Mouse (Mus musculus): Measurements from ENCODE around the gene Nsmf. TPM values are rescaled to one million over a fixed set of nuclear protein-coding genes. Genes with fewer than 3 reads are reported as not detected.

Nsmf gene
- 9.5 and 10.8 TPM in 2 replicates for polyA plus RNA-seq (2015; fragmentation: Nextera tagmentation; extraction: Ambion mirVana)

- Histone ChIP-seq H3K27me3 (ENCODE audit: control insufficient read depth, insufficient read depth, low read depth, low read length) (no peaks in the 10 kb centered on the region), H3K27ac (ENCODE audit: low read length) (no peak within 1 kb of the TSS), H3K36me3 (ENCODE audit: control insufficient read depth, insufficient read depth) (peaks cover 3% of the 10 kb centered on the region; the same call in 1 of the 2 replicates), H3K4me1 (ENCODE audit: control insufficient read depth, low read depth, low read length) (peaks cover 12% of the 10 kb centered on the region), H3K9ac (ENCODE audit: low read depth, low read length) (peak within 1 kb of the TSS; percentile 74), H3K4me3 (ENCODE audit: low read depth, low read length) (peak within 1 kb of the TSS; percentile 73), H3K9me3 (replicated peaks; ENCODE audit: control insufficient read depth, low read length) (no peaks in the 10 kb centered on the region), H3K4me2 (ENCODE audit: low read depth, low read length) (peak within 1 kb of the TSS; percentile 91)
- 6% methylated on average over 43 of the region's 47 CpGs for WGBS (ENCODE audit: insufficient replicate concordance)
- peak; percentile 92 for ATAC-seq (ENCODE audit: low read depth)
Measured at GRCm38 (mm10) chr2:25054221-25055067, at the start of gene Nsmf. TSS of gene Nsmf (plus strand) at chr2:25054355.

- WGBS (ENCODE audit: insufficient replicate concordance) = 88% methylated on average over 1 of the region's 1 CpGs
- no peak overlapping the region for H3K27ac ChIP-seq (ENCODE audit: low read length)
- no peak for ATAC-seq (ENCODE audit: low read depth)
- no peaks in the 10 kb centered on the region for H3K27me3 ChIP-seq (ENCODE audit: control insufficient read depth, insufficient read depth, low read depth, low read length)
- peaks cover 12% of the 10 kb centered on the region for H3K36me3 ChIP-seq (ENCODE audit: control insufficient read depth, insufficient read depth)
- H3K4me3 ChIP-seq (ENCODE audit: low read depth, low read length) = no peak overlapping the region
- no peak overlapping the region for H3K4me2 ChIP-seq (ENCODE audit: low read depth, low read length)
- H3K4me1 ChIP-seq (ENCODE audit: control insufficient read depth, low read depth, low read length) = no peaks in the 10 kb centered on the region
- no peaks in the 10 kb centered on the region for H3K9me3 ChIP-seq (replicated peaks; ENCODE audit: control insufficient read depth, low read length)
- no peak overlapping the region for H3K9ac ChIP-seq (ENCODE audit: low read depth, low read length)
Measured at GRCm38 (mm10) chr2:25006767-25007166, 47.4 kb upstream of the Nsmf start.

- Histone ChIP-seq H3K36me3 (ENCODE audit: control insufficient read depth, insufficient read depth) (peaks cover 4% of the 10 kb centered on the region; the same call in 1 of the 2 replicates), H3K4me3 (ENCODE audit: low read depth, low read length) (no peak overlapping the region), H3K4me2 (ENCODE audit: low read depth, low read length) (no peak overlapping the region), H3K27ac (ENCODE audit: low read length) (no peak overlapping the region), H3K9ac (ENCODE audit: low read depth, low read length) (no peak overlapping the region), H3K9me3 (replicated peaks; ENCODE audit: control insufficient read depth, low read length) (no peaks in the 10 kb centered on the region), H3K4me1 (ENCODE audit: control insufficient read depth, low read depth, low read length) (no peaks in the 10 kb centered on the region), H3K27me3 (ENCODE audit: control insufficient read depth, insufficient read depth, low read depth, low read length) (no peaks in the 10 kb centered on the region)
- ATAC-seq (ENCODE audit: low read depth) = no peak
Measured at GRCm38 (mm10) chr2:25008250-25008649, 45.9 kb upstream of the Nsmf start.

GRCm38 (mm10) chr2:25022678-25023077 lies 31.5 kb upstream of the Nsmf start:
- H3K9me3 ChIP-seq (replicated peaks; ENCODE audit: control insufficient read depth, low read length) = no peaks in the 10 kb centered on the region
- no peaks in the 10 kb centered on the region; the same call in 1 of the 2 replicates for H3K4me1 ChIP-seq (ENCODE audit: control insufficient read depth, low read depth, low read length)
- H3K9ac ChIP-seq (ENCODE audit: low read depth, low read length) = no peak overlapping the region
- WGBS (ENCODE audit: insufficient replicate concordance) = 70% methylated on average over 1 of the region's 1 CpGs
- no peak overlapping the region for H3K4me2 ChIP-seq (ENCODE audit: low read depth, low read length)
- no peak for ATAC-seq (ENCODE audit: low read depth)
- no peaks in the 10 kb centered on the region for H3K27me3 ChIP-seq (ENCODE audit: control insufficient read depth, insufficient read depth, low read depth, low read length)
- H3K4me3 ChIP-seq (ENCODE audit: low read depth, low read length) = no peak overlapping the region
- H3K27ac ChIP-seq (ENCODE audit: low read length) = no peak overlapping the region
- peaks cover 9% of the 10 kb centered on the region for H3K36me3 ChIP-seq (ENCODE audit: control insufficient read depth, insufficient read depth)

GRCm38 (mm10) chr2:25025109-25025508 lies 29.0 kb upstream of the Nsmf start:
- H3K4me2 ChIP-seq (ENCODE audit: low read depth, low read length) = no peak overlapping the region
- peaks cover 2% of the 10 kb centered on the region; the same call in 1 of the 2 replicates for H3K36me3 ChIP-seq (ENCODE audit: control insufficient read depth, insufficient read depth)
- H3K4me3 ChIP-seq (ENCODE audit: low read depth, low read length) = no peak overlapping the region
- H3K9me3 ChIP-seq (replicated peaks; ENCODE audit: control insufficient read depth, low read length) = no peaks in the 10 kb centered on the region
- no peak overlapping the region for H3K9ac ChIP-seq (ENCODE audit: low read depth, low read length)
- ATAC-seq (ENCODE audit: low read depth) = no peak
- 76% methylated on average over 1 of the region's 1 CpGs for WGBS (ENCODE audit: insufficient replicate concordance)
- no peaks in the 10 kb centered on the region; the same call in 1 of the 2 replicates for H3K4me1 ChIP-seq (ENCODE audit: control insufficient read depth, low read depth, low read length)
- no peaks in the 10 kb centered on the region for H3K27me3 ChIP-seq (ENCODE audit: control insufficient read depth, insufficient read depth, low read depth, low read length)
- no peak overlapping the region for H3K27ac ChIP-seq (ENCODE audit: low read length)

- Histone ChIP-seq H3K4me3 (ENCODE audit: low read depth, low read length) (no peak overlapping the region), H3K9ac (ENCODE audit: low read depth, low read length) (no peak overlapping the region), H3K27ac (ENCODE audit: low read length) (no peak overlapping the region), H3K4me1 (ENCODE audit: control insufficient read depth, low read depth, low read length) (no peaks in the 10 kb centered on the region), H3K36me3 (ENCODE audit: control insufficient read depth, insufficient read depth) (peaks cover 2% of the 10 kb centered on the region), H3K4me2 (ENCODE audit: low read depth, low read length) (no peak overlapping the region), H3K9me3 (replicated peaks; ENCODE audit: control insufficient read depth, low read length) (no peaks in the 10 kb centered on the region), H3K27me3 (ENCODE audit: control insufficient read depth, insufficient read depth, low read depth, low read length) (no peaks in the 10 kb centered on the region)
- ATAC-seq (ENCODE audit: low read depth) = no peak
- whole genome bisulfite sequencing (ENCODE audit: insufficient replicate concordance) = 85% methylated on average over 4 of the region's 4 CpGs
Measured at GRCm38 (mm10) chr2:25034994-25035393, 19.2 kb upstream of the Nsmf start.

GRCm38 (mm10) chr2:25040089-25040488 lies 14.1 kb upstream of the Nsmf start:
- H3K27ac ChIP-seq (ENCODE audit: low read length) = no peak overlapping the region
- H3K9ac ChIP-seq (ENCODE audit: low read depth, low read length) = no peak overlapping the region
- H3K9me3 ChIP-seq (replicated peaks; ENCODE audit: control insufficient read depth, low read length) = no peaks in the 10 kb centered on the region
- H3K4me2 ChIP-seq (ENCODE audit: low read depth, low read length) = no peak overlapping the region
- 78% methylated on average over 5 of the region's 5 CpGs for WGBS (ENCODE audit: insufficient replicate concordance)
- H3K4me1 ChIP-seq (ENCODE audit: control insufficient read depth, low read depth, low read length) = no peaks in the 10 kb centered on the region
- no peak for ATAC-seq (ENCODE audit: low read depth)
- H3K4me3 ChIP-seq (ENCODE audit: low read depth, low read length) = no peak overlapping the region
- H3K27me3 ChIP-seq (ENCODE audit: control insufficient read depth, insufficient read depth, low read depth, low read length) = no peaks in the 10 kb centered on the region
- H3K36me3 ChIP-seq (ENCODE audit: control insufficient read depth, insufficient read depth) = no peaks in the 10 kb centered on the region; the same call in none of the 2 replicates

GRCm38 (mm10) chr2:25050921-25051320 lies 3.2 kb upstream of the Nsmf start:
- Histone ChIP-seq H3K36me3 (ENCODE audit: control insufficient read depth, insufficient read depth) (peaks cover 3% of the 10 kb centered on the region; the same call in 1 of the 2 replicates), H3K27me3 (ENCODE audit: control insufficient read depth, insufficient read depth, low read depth, low read length) (no peaks in the 10 kb centered on the region), H3K4me3 (ENCODE audit: low read depth, low read length) (no peak overlapping the region), H3K27ac (ENCODE audit: low read length) (no peak overlapping the region), H3K9ac (ENCODE audit: low read depth, low read length) (no peak overlapping the region), H3K9me3 (replicated peaks; ENCODE audit: control insufficient read depth, low read length) (no peaks in the 10 kb centered on the region), H3K4me1 (ENCODE audit: control insufficient read depth, low read depth, low read length) (peaks cover 12% of the 10 kb centered on the region), H3K4me2 (ENCODE audit: low read depth, low read length) (no peak overlapping the region)
- no peak for ATAC-seq (ENCODE audit: low read depth)
- 80% methylated on average over 7 of the region's 7 CpGs for WGBS (ENCODE audit: insufficient replicate concordance)

- WGBS (ENCODE audit: insufficient replicate concordance) = 80% methylated on average over 8 of the region's 8 CpGs
- no peaks in the 10 kb centered on the region for H3K9me3 ChIP-seq (replicated peaks; ENCODE audit: control insufficient read depth, low read length)
- no peak overlapping the region for H3K9ac ChIP-seq (ENCODE audit: low read depth, low read length)
- H3K4me1 ChIP-seq (ENCODE audit: control insufficient read depth, low read depth, low read length) = peaks cover 12% of the 10 kb centered on the region
- no peak for ATAC-seq (ENCODE audit: low read depth)
- H3K27me3 ChIP-seq (ENCODE audit: control insufficient read depth, insufficient read depth, low read depth, low read length) = no peaks in the 10 kb centered on the region
- no peak overlapping the region for H3K4me2 ChIP-seq (ENCODE audit: low read depth, low read length)
- H3K36me3 ChIP-seq (ENCODE audit: control insufficient read depth, insufficient read depth) = peaks cover 3% of the 10 kb centered on the region; the same call in 1 of the 2 replicates
- H3K4me3 ChIP-seq (ENCODE audit: low read depth, low read length) = no peak overlapping the region
- H3K27ac ChIP-seq (ENCODE audit: low read length) = no peak overlapping the region
Measured at GRCm38 (mm10) chr2:25051450-25051849, 2.7 kb upstream of the Nsmf start.

All from liver, embryonic 16.5 days (tissue).